Mouse (Mus musculus): ENCODE measurements at regions not wholly inside any gene's neighbourhood (a gene's known extent, or its start where the extent isn't known, plus 50 kb on each side); places are given as distances from the start of the nearest gene placed in this dataset.
A peak's percentile ranks its signal among the peaks of the same experiment; 100 is the strongest.

- H3K4me2 ChIP-seq (replicated peaks; ENCODE audit: low read depth) = no peak overlapping the region
- WGBS = 66% methylated on average over 4 of the region's 4 CpGs
- ATAC-seq = no peak
- no peaks in the 10 kb centered on the region for H3K36me3 ChIP-seq (ENCODE audit: control insufficient read depth, insufficient read depth)
- TF ChIP-seq CTCF (IDR thresholded peaks at IDR 0.05; ENCODE audit: low read depth) = no peak
- no peak overlapping the region for H3K4me3 ChIP-seq (ENCODE audit: low read depth, low read length)
- H3K9ac ChIP-seq (ENCODE audit: low read depth, low read length) = no peak overlapping the region
- no peaks in the 10 kb centered on the region for H3K9me3 ChIP-seq (ENCODE audit: control insufficient read depth)
- no peaks in the 10 kb centered on the region for H3K27me3 ChIP-seq (replicated peaks; ENCODE audit: control insufficient read depth, insufficient read depth, low read length)
- 0 out of 2 replicates have a peak overlapping the region, but pooled peaks have one; percentile 4 for H3K27ac ChIP-seq (ENCODE audit: low read depth, low read length)
- H3K4me1 ChIP-seq (replicated peaks; ENCODE audit: control insufficient read depth, insufficient read depth, low read length) = peaks cover 4% of the 10 kb centered on the region; the same call in 1 of the 2 replicates
Measured at GRCm38 (mm10) chr13:52061881-52062280, 215.4 kb downstream of the Gadd45g start.

GRCm38 (mm10) chr13:52062576-52062975 lies 216.1 kb downstream of the Gadd45g start:
- H3K27ac ChIP-seq (ENCODE audit: low read depth, low read length) = no peak overlapping the region
- 85% methylated on average over 1 of the region's 1 CpGs for WGBS
- H3K9ac ChIP-seq (ENCODE audit: low read depth, low read length) = no peak overlapping the region
- no peaks in the 10 kb centered on the region for H3K27me3 ChIP-seq (replicated peaks; ENCODE audit: control insufficient read depth, insufficient read depth, low read length)
- H3K4me2 ChIP-seq (replicated peaks; ENCODE audit: low read depth) = no peak overlapping the region
- no peak overlapping the region for H3K4me3 ChIP-seq (ENCODE audit: low read depth, low read length)
- no peaks in the 10 kb centered on the region for H3K36me3 ChIP-seq (ENCODE audit: control insufficient read depth, insufficient read depth)
- peaks cover 4% of the 10 kb centered on the region; the same call in 1 of the 2 replicates for H3K4me1 ChIP-seq (replicated peaks; ENCODE audit: control insufficient read depth, insufficient read depth, low read length)
- TF ChIP-seq CTCF (IDR thresholded peaks at IDR 0.05; ENCODE audit: low read depth) = no peak
- ATAC-seq = no peak
- H3K9me3 ChIP-seq (ENCODE audit: control insufficient read depth) = no peaks in the 10 kb centered on the region

GRCm38 (mm10) chr13:52065274-52065673 lies 218.8 kb downstream of the Gadd45g start:
- H3K9me3 ChIP-seq (ENCODE audit: control insufficient read depth) = no peaks in the 10 kb centered on the region
- no peaks in the 10 kb centered on the region for H3K27me3 ChIP-seq (replicated peaks; ENCODE audit: control insufficient read depth, insufficient read depth, low read length)
- no peaks in the 10 kb centered on the region for H3K36me3 ChIP-seq (ENCODE audit: control insufficient read depth, insufficient read depth)
- H3K9ac ChIP-seq (ENCODE audit: low read depth, low read length) = no peak overlapping the region
- no peak for TF ChIP-seq CTCF (IDR thresholded peaks at IDR 0.05; ENCODE audit: low read depth)
- H3K4me3 ChIP-seq (ENCODE audit: low read depth, low read length) = no peak overlapping the region
- ATAC-seq = no peak
- H3K4me1 ChIP-seq (replicated peaks; ENCODE audit: control insufficient read depth, insufficient read depth, low read length) = peaks cover 4% of the 10 kb centered on the region; the same call in 1 of the 2 replicates
- H3K4me2 ChIP-seq (replicated peaks; ENCODE audit: low read depth) = no peak overlapping the region
- H3K27ac ChIP-seq (ENCODE audit: low read depth, low read length) = no peak overlapping the region
- WGBS = 63% methylated on average over 5 of the region's 5 CpGs

GRCm38 (mm10) chr13:52065720-52066119 lies 219.2 kb downstream of the Gadd45g start:
- no peak overlapping the region for H3K4me2 ChIP-seq (replicated peaks; ENCODE audit: low read depth)
- no peaks in the 10 kb centered on the region for H3K27me3 ChIP-seq (replicated peaks; ENCODE audit: control insufficient read depth, insufficient read depth, low read length)
- H3K4me1 ChIP-seq (replicated peaks; ENCODE audit: control insufficient read depth, insufficient read depth, low read length) = peaks cover 4% of the 10 kb centered on the region; the same call in 1 of the 2 replicates
- H3K36me3 ChIP-seq (ENCODE audit: control insufficient read depth, insufficient read depth) = no peaks in the 10 kb centered on the region
- H3K9ac ChIP-seq (ENCODE audit: low read depth, low read length) = no peak overlapping the region
- H3K9me3 ChIP-seq (ENCODE audit: control insufficient read depth) = no peaks in the 10 kb centered on the region
- H3K27ac ChIP-seq (ENCODE audit: low read depth, low read length) = no peak overlapping the region
- 79% methylated on average over 6 of the region's 6 CpGs for WGBS
- no peak for TF ChIP-seq CTCF (IDR thresholded peaks at IDR 0.05; ENCODE audit: low read depth)
- H3K4me3 ChIP-seq (ENCODE audit: low read depth, low read length) = no peak overlapping the region
- ATAC-seq = no peak

- Histone ChIP-seq H3K36me3 (ENCODE audit: control insufficient read depth, insufficient read depth) (no peaks in the 10 kb centered on the region), H3K4me1 (replicated peaks; ENCODE audit: control insufficient read depth, insufficient read depth, low read length) (no peaks in the 10 kb centered on the region; the same call in 1 of the 2 replicates), H3K4me3 (ENCODE audit: low read depth, low read length) (no peak overlapping the region), H3K9ac (ENCODE audit: low read depth, low read length) (no peak overlapping the region), H3K27me3 (replicated peaks; ENCODE audit: control insufficient read depth, insufficient read depth, low read length) (no peaks in the 10 kb centered on the region), H3K4me2 (replicated peaks; ENCODE audit: low read depth) (no peak overlapping the region), H3K9me3 (ENCODE audit: control insufficient read depth) (no peaks in the 10 kb centered on the region), H3K27ac (ENCODE audit: low read depth, low read length) (no peak overlapping the region)
- no peak for TF ChIP-seq CTCF (IDR thresholded peaks at IDR 0.05; ENCODE audit: low read depth)
- no peak for ATAC-seq
- 52% methylated on average over 4 of the region's 4 CpGs for WGBS
Measured at GRCm38 (mm10) chr13:52067048-52067447, 220.6 kb downstream of the Gadd45g start.

- TF ChIP-seq CTCF (IDR thresholded peaks at IDR 0.05; ENCODE audit: low read depth) = no peak
- ATAC-seq = no peak
- H3K4me1 ChIP-seq (replicated peaks; ENCODE audit: control insufficient read depth, insufficient read depth, low read length) = no peaks in the 10 kb centered on the region; the same call in 1 of the 2 replicates
- H3K4me2 ChIP-seq (replicated peaks; ENCODE audit: low read depth) = no peak overlapping the region
- no peaks in the 10 kb centered on the region for H3K27me3 ChIP-seq (replicated peaks; ENCODE audit: control insufficient read depth, insufficient read depth, low read length)
- H3K36me3 ChIP-seq (ENCODE audit: control insufficient read depth, insufficient read depth) = no peaks in the 10 kb centered on the region
- no peak overlapping the region for H3K9ac ChIP-seq (ENCODE audit: low read depth, low read length)
- no peak overlapping the region for H3K27ac ChIP-seq (ENCODE audit: low read depth, low read length)
- H3K4me3 ChIP-seq (ENCODE audit: low read depth, low read length) = no peak overlapping the region
- WGBS = 68% methylated on average over 6 of the region's 6 CpGs
- no peaks in the 10 kb centered on the region for H3K9me3 ChIP-seq (ENCODE audit: control insufficient read depth)
Measured at GRCm38 (mm10) chr13:52068886-52069439, 222.5 kb downstream of the Gadd45g start.
